In genomic region chr4:153110291-153110746, GRCm38 (mm10) we compare ENCODE assay signal across 8 mouse cellular contexts.
A peak's percentile ranks its signal among the peaks of the same experiment; 100 is the strongest.
DNase-seq lines count a peak whose midpoint lies in the region; ATAC-seq lines count a peak whose summit lies in the region.

No protein-coding gene starts in this region.

- no peak overlapping the region for H3K4me3 ChIP-seq in midbrain, embryonic 12.5 days
- no peak overlapping the region for H3K4me3 ChIP-seq in midbrain, embryonic 16.5 days (ENCODE audit: low read depth, low read length)
- H3K4me3 ChIP-seq in forebrain, embryonic 12.5 days (replicated peaks): no peak overlapping the region

- no peak for ATAC-seq in midbrain, embryonic 12.5 days (ENCODE audit: low FRiP score, low read depth)
- ATAC-seq in midbrain, embryonic 16.5 days: no peak
- ATAC-seq in forebrain, embryonic 12.5 days (ENCODE audit: low FRiP score): peak; percentile 75; the same call in 1 of the 2 replicates
- ATAC-seq in megakaryocyte, adult 5-6 weeks (ENCODE audit: poor library complexity, severe bottlenecking): no peak

- no peaks in the 10 kb centered on the region for H3K4me1 ChIP-seq in midbrain, embryonic 12.5 days
- H3K4me1 ChIP-seq in midbrain, embryonic 16.5 days (ENCODE audit: control insufficient read depth, insufficient read depth, low read length): no peaks in the 10 kb centered on the region
- 0 out of 2 replicates have a peak, but pooled peaks cover 4% of the 10 kb centered on the region for H3K4me1 ChIP-seq in forebrain, embryonic 12.5 days

- peak; percentile 38 for DNase-seq in kidney, adult 18-20 months
- DNase-seq in left cerebral cortex, postnatal 10 days (ENCODE audit: extremely low spot score in 1 of 2, low spot score in 2 of 2): peak; percentile 8 to 41
- no peak for DNase-seq in spleen, adult 12 weeks (ENCODE audit: low spot score)
- no peak for DNase-seq in gastrocnemius, postnatal 36 days

- no peak overlapping the region for H3K4me2 ChIP-seq in midbrain, embryonic 12.5 days (replicated peaks)
- H3K4me2 ChIP-seq in midbrain, embryonic 16.5 days (ENCODE audit: low read length): no peak overlapping the region
- H3K4me2 ChIP-seq in forebrain, embryonic 12.5 days: peak overlapping the region; percentile 2; the same call in 1 of the 2 replicates

- 69% methylated on average over 16 of the region's 16 CpGs for WGBS in midbrain, embryonic 12.5 days
- 58% methylated on average over 16 of the region's 16 CpGs for WGBS in midbrain, embryonic 16.5 days
- WGBS in forebrain, embryonic 12.5 days: 47% methylated on average over 16 of the region's 16 CpGs

- intact Hi-C loops in left cerebral cortex, postnatal 10 days (cut with DNase I): no loop called here
- intact Hi-C loops in gastrocnemius, postnatal 36 days (cut with DNase I): no loop called here

- H3K9ac ChIP-seq in midbrain, embryonic 12.5 days (replicated peaks): no peak overlapping the region
- H3K9ac ChIP-seq in midbrain, embryonic 16.5 days (ENCODE audit: low read depth, low read length): no peak overlapping the region
- no peak overlapping the region for H3K9ac ChIP-seq in forebrain, embryonic 12.5 days

- H3K27me3 ChIP-seq in midbrain, embryonic 12.5 days: no peaks in the 10 kb centered on the region
- H3K27me3 ChIP-seq in midbrain, embryonic 16.5 days (ENCODE audit: control insufficient read depth, insufficient read depth, low read depth, low read length): no peaks in the 10 kb centered on the region
- no peaks in the 10 kb centered on the region for H3K27me3 ChIP-seq in forebrain, embryonic 12.5 days

- 0 out of 2 replicates have a peak, but pooled peaks cover 6% of the 10 kb centered on the region for H3K9me3 ChIP-seq in midbrain, embryonic 12.5 days
- H3K9me3 ChIP-seq in midbrain, embryonic 16.5 days (replicated peaks; ENCODE audit: control insufficient read depth, low read length, poor library complexity, severe bottlenecking): peaks cover 4% of the 10 kb centered on the region; the same call in 1 of the 2 replicates
- peaks cover 14% of the 10 kb centered on the region; the same call in 1 of the 2 replicates for H3K9me3 ChIP-seq in forebrain, embryonic 12.5 days

- H3K36me3 ChIP-seq in midbrain, embryonic 12.5 days: no peaks in the 10 kb centered on the region
- H3K36me3 ChIP-seq in midbrain, embryonic 16.5 days (ENCODE audit: control insufficient read depth, insufficient read depth, low read length): no peaks in the 10 kb centered on the region
- H3K36me3 ChIP-seq in forebrain, embryonic 12.5 days (replicated peaks): no peaks in the 10 kb centered on the region

- H3K27ac ChIP-seq in midbrain, embryonic 12.5 days (replicated peaks): 0 out of 2 replicates have a peak overlapping the region, but pooled peaks have one; percentile 3
- no peak overlapping the region for H3K27ac ChIP-seq in midbrain, embryonic 16.5 days (ENCODE audit: low read length)
- H3K27ac ChIP-seq in forebrain, embryonic 12.5 days: peak overlapping the region; percentile 62

Comparison
In these comparisons a context has a peak if more than half of its experiments do, and no peak if none do; other contexts are left out.
1. DNase-seq: peak in kidney, adult 18-20 months (single experiment) and left cerebral cortex, postnatal 10 days (2 of 2); none in spleen, adult 12 weeks (single experiment) and gastrocnemius, postnatal 36 days (0 of 2).